Mouse (Mus musculus) myocyte (in vitro differentiated cells): Measurements from ENCODE around the gene Dntt.

Experiments used
- CEBPB ChIP-seq: IDR thresholded peaks from 2 replicates; pipeline ENCODE4 v1.6.1; 2011; ENCODE audit warnings: mild to moderate bottlenecking, moderate library complexity; ENCODE audit not compliant: poor library complexity, insufficient read depth, severe bottlenecking
- E2F4 ChIP-seq: IDR thresholded peaks from one replicate; pipeline ENCODE4 v1.6.1; 2011; ENCODE audit warnings: mild to moderate bottlenecking, control low read depth, moderate library complexity; ENCODE audit not compliant: insufficient read depth
- MAX ChIP-seq: IDR thresholded peaks from one replicate; pipeline ENCODE4 v1.6.1; 2011; ENCODE audit warnings: low read depth, mild to moderate bottlenecking, control low read depth
- MYOD1 ChIP-seq, 3 experiments: IDR thresholded peaks; one replicate each; pipeline ENCODE4 v1.6.1; 2011; ENCODE audit warnings: control low read depth in 2 of 3, low read depth in 2 of 3, mild to moderate bottlenecking in 2 of 3, moderate library complexity in 1 of 3; ENCODE audit not compliant: insufficient read length in 2 of 3, control insufficient read depth in 1 of 3
- MYOG ChIP-seq, 3 experiments: IDR thresholded peaks; one replicate each; pipeline ENCODE4 v1.6.1; 2011; ENCODE audit warnings: control low read depth in 2 of 3, low read depth in 2 of 3, mild to moderate bottlenecking in 2 of 3; ENCODE audit not compliant: insufficient read length in 2 of 3, control insufficient read depth in 1 of 3, insufficient read depth in 1 of 3
- POLR2A ChIP-seq: IDR thresholded peaks from one replicate; pipeline ENCODE4 v1.6.1; 2011; ENCODE audit warnings: low read depth, mild to moderate bottlenecking, control low read depth, moderate library complexity; ENCODE audit not compliant: insufficient read length
- POLR2AphosphoS2 ChIP-seq: IDR thresholded peaks from one replicate; pipeline ENCODE4 v1.6.1; 2011; ENCODE audit warnings: low read depth, control low read depth; ENCODE audit not compliant: insufficient read length
- TCF12 ChIP-seq: IDR thresholded peaks from one replicate; pipeline ENCODE4 v1.6.1; 2011; ENCODE audit warnings: mild to moderate bottlenecking, control low read depth; ENCODE audit not compliant: poor library complexity, insufficient read depth, severe bottlenecking
- TCF3 ChIP-seq: IDR thresholded peaks from one replicate; pipeline ENCODE4 v1.6.1; 2011; ENCODE audit warnings: low read depth, control low read depth; ENCODE audit not compliant: insufficient read length
- USF1 ChIP-seq: IDR thresholded peaks from one replicate; pipeline ENCODE4 v1.6.1; 2011; ENCODE audit warnings: low read depth, mild to moderate bottlenecking, control low read depth, moderate library complexity

DNA sequence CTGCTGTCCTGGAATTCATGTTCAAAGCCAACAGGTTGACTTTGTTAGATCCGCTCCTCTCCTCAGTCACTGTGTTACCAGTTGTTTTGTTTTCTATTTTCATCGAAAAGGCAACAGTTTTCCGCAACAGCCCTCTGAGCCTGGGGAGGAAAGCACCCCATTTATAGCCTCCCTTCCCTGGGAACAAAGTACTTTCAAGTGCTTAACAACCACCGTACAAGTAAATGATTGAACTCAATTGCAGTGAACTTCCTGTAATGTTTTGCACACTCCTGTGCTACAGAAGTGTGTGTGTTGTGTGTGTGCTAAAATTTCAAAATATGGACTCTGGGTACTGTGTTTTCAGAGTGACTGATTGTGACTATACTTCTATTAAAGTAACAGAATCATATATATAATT is 21.3 kb upstream of the Dntt start:
- TF ChIP-seq MYOD1 (IDR thresholded peaks at IDR 0.05; ENCODE audit: control insufficient read depth in 1 of 3, insufficient read length in 2 of 3, low read depth in 2 of 3) (no peak), POLR2A (no peak), MYOG (IDR thresholded peaks at IDR 0.05; ENCODE audit: control insufficient read depth in 1 of 3, insufficient read depth in 1 of 3, insufficient read length in 2 of 3, low read depth in 2 of 3) (no peak), CEBPB (no peak), TCF12 (no peak), POLR2AphosphoS2 (no peak), E2F4 (no peak), USF1 (no peak), TCF3 (no peak), MAX (no peak)
